Mouse (Mus musculus): Measurements from ENCODE around the gene Plekhg5. TPM values are rescaled to one million over a fixed set of nuclear protein-coding genes. Genes with fewer than 3 reads are reported as not detected.
A peak's percentile ranks its signal among the peaks of the same experiment; 100 is the strongest.

The Plekhg5 gene
- polyA plus RNA-seq, 1 experiment from 2014 or later = 13.1 TPM

DNA sequence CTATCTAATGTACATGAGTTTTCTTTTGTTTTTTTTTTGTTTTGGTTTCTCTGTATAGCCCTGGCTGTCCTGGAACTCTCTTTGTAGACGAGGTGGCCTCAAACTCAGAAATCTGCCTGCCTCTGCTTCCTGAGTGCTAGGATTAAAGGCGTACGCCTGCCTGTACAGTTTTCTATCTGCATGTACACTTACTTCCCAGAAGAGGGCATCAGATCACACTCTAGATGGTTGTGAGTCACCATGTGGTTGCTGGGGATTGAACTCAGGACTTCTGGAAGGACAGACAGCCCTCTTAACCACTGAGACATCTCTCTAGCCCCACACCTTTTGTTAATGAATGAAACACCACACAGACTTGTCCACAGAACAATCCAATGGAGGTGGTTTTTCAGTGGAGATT, 7.0 kb downstream of the Plekhg5 start:
- no peaks in the 10 kb centered on the region for H3K9me3 ChIP-seq (replicated peaks; ENCODE audit: control insufficient read depth, low read length, poor library complexity, severe bottlenecking)
- no peak overlapping the region for H3K27ac ChIP-seq (ENCODE audit: low read length)
- H3K9ac ChIP-seq (ENCODE audit: low read depth, low read length) = no peak overlapping the region
- H3K4me3 ChIP-seq (ENCODE audit: low read depth, low read length) = no peak overlapping the region
- no peaks in the 10 kb centered on the region; the same call in 1 of the 2 replicates for H3K27me3 ChIP-seq (ENCODE audit: control insufficient read depth, insufficient read depth, low read depth, low read length)
- no peak for ATAC-seq
- 91% methylated on average over 3 of the region's 3 CpGs for WGBS
- no peaks in the 10 kb centered on the region for H3K4me1 ChIP-seq (ENCODE audit: control insufficient read depth, insufficient read depth, low read length)
- H3K4me2 ChIP-seq (ENCODE audit: low read length) = no peak overlapping the region
- no peaks in the 10 kb centered on the region for H3K36me3 ChIP-seq (ENCODE audit: control insufficient read depth, insufficient read depth, low read length)

DNA sequence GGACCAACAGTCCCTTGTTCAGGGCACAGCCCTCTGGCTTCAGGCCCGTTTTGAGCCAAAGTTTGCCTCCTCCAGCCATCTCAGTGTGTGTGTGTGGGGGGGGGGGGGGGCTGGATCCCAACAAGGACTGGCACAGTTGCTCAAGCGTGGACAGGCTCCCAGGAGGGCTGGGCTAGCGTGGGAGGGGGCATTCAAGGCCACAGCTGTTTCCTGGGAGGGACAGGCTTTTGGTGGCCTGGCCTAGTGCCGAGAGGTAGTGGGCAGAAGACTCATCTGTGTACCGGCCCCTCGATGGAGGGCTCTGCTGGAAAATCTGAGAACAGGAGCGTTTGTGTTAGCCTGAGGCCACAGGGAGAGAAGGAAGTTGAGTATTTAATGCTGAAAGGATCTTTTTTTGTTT, 7.6 kb downstream of the Plekhg5 start:
- Histone ChIP-seq H3K9me3 (replicated peaks; ENCODE audit: control insufficient read depth, low read length, poor library complexity, severe bottlenecking) (no peaks in the 10 kb centered on the region), H3K9ac (ENCODE audit: low read depth, low read length) (no peak overlapping the region), H3K4me3 (ENCODE audit: low read depth, low read length) (no peak overlapping the region), H3K27ac (ENCODE audit: low read length) (no peak overlapping the region), H3K27me3 (ENCODE audit: control insufficient read depth, insufficient read depth, low read depth, low read length) (no peaks in the 10 kb centered on the region; the same call in 1 of the 2 replicates), H3K4me2 (ENCODE audit: low read length) (no peak overlapping the region), H3K36me3 (ENCODE audit: control insufficient read depth, insufficient read depth, low read length) (no peaks in the 10 kb centered on the region), H3K4me1 (ENCODE audit: control insufficient read depth, insufficient read depth, low read length) (no peaks in the 10 kb centered on the region)
- WGBS = 71% methylated on average over 7 of the region's 7 CpGs
- ATAC-seq = no peak

DNA sequence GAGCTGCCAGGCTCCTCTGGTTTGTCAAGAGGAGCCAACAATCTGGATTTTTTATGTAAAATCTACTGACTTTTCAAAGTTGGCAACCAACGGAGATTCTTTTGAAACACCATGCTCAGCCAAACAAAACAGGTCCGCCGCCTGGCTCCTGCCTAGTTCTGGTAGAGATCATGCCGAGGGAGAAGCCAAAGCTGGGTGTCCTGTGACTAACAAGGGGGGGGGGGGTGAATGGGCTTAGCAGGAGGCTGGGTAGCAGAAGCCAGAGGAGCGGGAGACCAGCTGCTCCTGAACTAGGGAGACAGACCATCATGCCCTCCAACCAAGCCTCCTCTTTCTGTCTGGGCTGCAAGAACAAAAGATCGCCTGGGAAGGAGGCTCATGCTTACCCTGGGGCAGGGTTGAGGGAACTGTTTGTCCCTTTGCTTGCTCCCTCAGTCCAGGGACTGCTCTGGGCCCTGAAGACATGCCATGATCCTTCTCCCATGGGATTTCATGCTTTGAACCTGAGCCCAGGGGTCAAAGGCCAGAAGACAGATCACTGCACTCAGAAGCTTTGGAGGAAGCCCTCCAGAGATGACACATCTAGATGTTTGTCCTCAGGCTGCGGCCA, 11.4 kb downstream of the Plekhg5 start:
- no peak overlapping the region for H3K4me3 ChIP-seq (ENCODE audit: low read depth, low read length)
- WGBS = 62% methylated on average over 7 of the region's 7 CpGs
- no peaks in the 10 kb centered on the region for H3K36me3 ChIP-seq (ENCODE audit: control insufficient read depth, insufficient read depth, low read length)
- peaks cover 21% of the 10 kb centered on the region for H3K4me1 ChIP-seq (ENCODE audit: control insufficient read depth, insufficient read depth, low read length)
- no peaks in the 10 kb centered on the region; the same call in none of the 2 replicates for H3K27me3 ChIP-seq (ENCODE audit: control insufficient read depth, insufficient read depth, low read depth, low read length)
- H3K27ac ChIP-seq (ENCODE audit: low read length) = no peak overlapping the region
- H3K9me3 ChIP-seq (replicated peaks; ENCODE audit: control insufficient read depth, low read length, poor library complexity, severe bottlenecking) = no peaks in the 10 kb centered on the region
- ATAC-seq = no peak
- H3K4me2 ChIP-seq (ENCODE audit: low read length) = no peak overlapping the region
- H3K9ac ChIP-seq (ENCODE audit: low read depth, low read length) = no peak overlapping the region

DNA sequence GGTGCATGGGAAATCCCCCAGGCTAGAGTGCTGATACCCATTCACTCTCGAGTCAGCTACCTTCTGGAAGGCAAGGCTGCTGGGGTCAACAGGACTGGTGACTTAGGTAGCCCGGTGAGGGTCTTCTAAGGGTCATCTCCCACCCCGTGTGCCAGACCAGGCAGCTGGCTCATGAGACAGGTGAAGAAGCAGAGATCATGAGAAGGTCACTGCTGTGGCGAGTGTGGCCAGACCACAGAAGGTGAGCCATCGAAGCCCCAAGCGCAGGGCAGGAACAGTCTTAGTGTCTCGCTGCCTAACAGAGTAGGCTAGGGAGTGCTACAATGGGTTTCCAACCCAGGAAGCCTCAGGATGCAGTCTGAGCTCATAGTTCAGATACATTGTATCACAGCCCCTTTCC, 12.3 kb downstream of the Plekhg5 start:
- H3K36me3 ChIP-seq (ENCODE audit: control insufficient read depth, insufficient read depth, low read length) = no peaks in the 10 kb centered on the region
- 91% methylated on average over 7 of the region's 7 CpGs for WGBS
- no peaks in the 10 kb centered on the region for H3K9me3 ChIP-seq (replicated peaks; ENCODE audit: control insufficient read depth, low read length, poor library complexity, severe bottlenecking)
- H3K9ac ChIP-seq (ENCODE audit: low read depth, low read length) = no peak overlapping the region
- H3K4me1 ChIP-seq (ENCODE audit: control insufficient read depth, insufficient read depth, low read length) = peaks cover 21% of the 10 kb centered on the region
- H3K27ac ChIP-seq (ENCODE audit: low read length) = no peak overlapping the region
- no peak overlapping the region for H3K4me2 ChIP-seq (ENCODE audit: low read length)
- H3K27me3 ChIP-seq (ENCODE audit: control insufficient read depth, insufficient read depth, low read depth, low read length) = no peaks in the 10 kb centered on the region; the same call in none of the 2 replicates
- no peak for ATAC-seq
- H3K4me3 ChIP-seq (ENCODE audit: low read depth, low read length) = no peak overlapping the region

DNA sequence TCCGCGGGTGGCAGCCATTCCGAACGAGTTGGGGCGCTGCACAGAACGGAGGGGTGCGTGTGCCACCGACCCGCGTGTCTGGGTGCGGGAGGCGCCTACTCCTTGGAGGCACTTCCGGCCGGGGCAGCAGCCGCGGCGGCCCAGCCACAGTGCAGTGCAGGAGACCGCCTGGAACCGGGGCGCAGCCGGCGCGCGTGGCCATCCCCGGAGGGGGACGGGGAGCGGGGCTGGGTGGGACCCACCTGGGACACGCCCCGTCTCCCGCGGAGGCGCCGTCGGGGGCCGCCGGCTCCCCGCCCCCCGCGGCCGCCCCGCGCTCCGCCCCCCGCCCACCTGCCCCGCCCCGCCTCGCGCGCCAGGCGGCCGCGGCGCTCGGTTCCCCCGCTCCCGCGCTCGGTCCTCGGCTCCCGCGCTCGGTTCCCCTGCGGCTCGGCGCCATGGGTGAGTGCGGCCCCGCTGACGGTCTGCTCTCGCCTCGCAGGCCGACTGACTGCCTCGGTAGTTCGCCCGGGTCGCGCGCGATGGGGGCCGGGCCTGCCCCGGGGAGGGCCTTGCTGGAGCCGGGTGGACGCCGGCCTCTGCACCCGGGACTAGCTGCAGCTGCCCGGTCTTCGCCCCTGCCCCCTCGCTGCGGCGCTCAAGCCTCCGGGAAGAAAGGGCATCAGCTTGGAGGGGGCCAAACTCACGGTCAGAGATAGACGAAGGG, 14.4 kb downstream of the Plekhg5 start:
- WGBS = 0% methylated on average over 54 of the region's 92 CpGs
- peak; percentile 80 for ATAC-seq
- no peaks in the 10 kb centered on the region; the same call in none of the 2 replicates for H3K27me3 ChIP-seq (ENCODE audit: control insufficient read depth, insufficient read depth, low read depth, low read length)
- peak overlapping the region; percentile 74 for H3K4me3 ChIP-seq (ENCODE audit: low read depth, low read length)
- H3K9me3 ChIP-seq (replicated peaks; ENCODE audit: control insufficient read depth, low read length, poor library complexity, severe bottlenecking) = no peaks in the 10 kb centered on the region
- no peak overlapping the region; the same call in 1 of the 2 replicates for H3K27ac ChIP-seq (ENCODE audit: low read length)
- H3K4me2 ChIP-seq (ENCODE audit: low read length) = peak overlapping the region; percentile 90
- peaks cover 21% of the 10 kb centered on the region for H3K4me1 ChIP-seq (ENCODE audit: control insufficient read depth, insufficient read depth, low read length)
- H3K9ac ChIP-seq (ENCODE audit: low read depth, low read length) = peak overlapping the region; percentile 93
- no peaks in the 10 kb centered on the region for H3K36me3 ChIP-seq (ENCODE audit: control insufficient read depth, insufficient read depth, low read length)

DNA sequence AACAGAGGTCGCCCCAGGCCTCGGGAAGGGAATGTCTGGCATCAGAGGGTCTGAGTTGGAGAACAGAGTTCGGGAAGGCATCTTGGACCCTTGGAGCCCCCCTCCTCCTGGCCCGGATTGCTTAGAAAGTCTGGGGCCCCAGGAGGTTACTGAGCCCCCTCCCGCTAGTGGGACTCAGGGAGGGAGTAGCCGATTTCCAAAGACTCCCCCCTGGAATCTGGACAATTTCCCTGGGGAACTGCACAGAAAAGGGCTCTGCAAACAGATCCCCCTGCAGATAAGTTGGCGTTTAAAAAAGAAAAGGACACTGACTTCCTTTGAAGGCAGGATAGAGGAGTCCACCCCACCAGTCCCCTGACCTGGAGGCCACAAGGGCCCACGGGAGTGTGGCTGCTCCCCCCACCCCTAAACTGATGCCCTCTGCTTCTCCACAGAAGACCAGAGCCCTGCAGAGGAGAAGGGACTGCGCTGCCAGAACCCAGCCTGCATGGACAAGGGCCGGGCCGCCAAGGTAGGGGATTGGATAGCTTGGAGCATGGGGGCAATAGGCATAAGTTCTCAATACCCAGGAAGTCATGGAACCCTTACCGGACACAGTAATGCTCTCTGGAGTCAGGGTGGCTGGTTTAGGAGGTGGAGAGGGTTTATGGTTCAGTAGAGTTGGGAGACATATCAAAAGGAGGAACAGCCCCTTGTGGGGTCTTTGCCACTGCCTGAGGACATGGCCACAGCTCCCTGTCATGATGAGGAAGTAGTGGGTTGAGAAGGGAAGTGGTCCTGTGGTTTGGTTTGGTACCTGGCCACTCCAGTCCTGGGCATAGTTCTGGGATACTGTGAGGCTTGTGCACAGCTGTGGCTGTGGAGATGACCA, 15.1 kb downstream of the Plekhg5 start:
- peak overlapping the region; percentile 93 for H3K9ac ChIP-seq (ENCODE audit: low read depth, low read length)
- H3K36me3 ChIP-seq (ENCODE audit: control insufficient read depth, insufficient read depth, low read length) = no peaks in the 10 kb centered on the region
- H3K4me1 ChIP-seq (ENCODE audit: control insufficient read depth, insufficient read depth, low read length) = peaks cover 21% of the 10 kb centered on the region
- H3K9me3 ChIP-seq (replicated peaks; ENCODE audit: control insufficient read depth, low read length, poor library complexity, severe bottlenecking) = no peaks in the 10 kb centered on the region
- H3K27ac ChIP-seq (ENCODE audit: low read length) = no peak overlapping the region; the same call in 1 of the 2 replicates
- ATAC-seq = peak; percentile 14; the same call in 1 of the 2 replicates
- H3K4me2 ChIP-seq (ENCODE audit: low read length) = peak overlapping the region; percentile 90
- H3K27me3 ChIP-seq (ENCODE audit: control insufficient read depth, insufficient read depth, low read depth, low read length) = no peaks in the 10 kb centered on the region; the same call in none of the 2 replicates
- peak overlapping the region; percentile 74 for H3K4me3 ChIP-seq (ENCODE audit: low read depth, low read length)
- WGBS = 7% methylated on average over 12 of the region's 12 CpGs

DNA sequence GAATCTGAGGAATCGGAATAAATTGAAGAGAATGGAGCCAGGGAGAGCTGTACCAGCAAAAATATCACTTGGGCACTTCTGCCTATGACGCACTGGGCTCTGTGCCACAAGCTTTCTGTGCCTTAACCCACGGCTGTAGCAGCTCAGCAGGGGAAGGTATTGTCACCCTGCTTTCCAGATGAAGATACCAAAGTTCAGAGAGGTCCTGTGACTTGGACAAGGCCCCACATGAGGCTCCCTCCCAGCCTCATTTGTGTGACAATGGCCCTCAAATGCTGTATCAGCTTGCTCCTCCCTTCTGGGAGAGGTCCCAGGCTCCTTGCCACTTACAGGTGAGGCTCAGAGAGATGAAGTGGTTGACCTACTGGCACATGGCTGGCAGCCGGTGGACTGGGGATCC, 15.8 kb downstream of the Plekhg5 start:
- Histone ChIP-seq H3K27me3 (ENCODE audit: control insufficient read depth, insufficient read depth, low read depth, low read length) (no peaks in the 10 kb centered on the region; the same call in none of the 2 replicates), H3K9ac (ENCODE audit: low read depth, low read length) (0 out of 2 replicates have a peak overlapping the region, but pooled peaks have one; percentile 35), H3K27ac (ENCODE audit: low read length) (no peak overlapping the region), H3K4me3 (ENCODE audit: low read depth, low read length) (no peak overlapping the region), H3K36me3 (ENCODE audit: control insufficient read depth, insufficient read depth, low read length) (no peaks in the 10 kb centered on the region), H3K4me2 (ENCODE audit: low read length) (peak overlapping the region; percentile 90; the same call in 1 of the 2 replicates), H3K4me1 (ENCODE audit: control insufficient read depth, insufficient read depth, low read length) (peaks cover 21% of the 10 kb centered on the region), H3K9me3 (replicated peaks; ENCODE audit: control insufficient read depth, low read length, poor library complexity, severe bottlenecking) (no peaks in the 10 kb centered on the region)
- WGBS = 21% methylated on average over 4 of the region's 4 CpGs
- no peak for ATAC-seq

DNA sequence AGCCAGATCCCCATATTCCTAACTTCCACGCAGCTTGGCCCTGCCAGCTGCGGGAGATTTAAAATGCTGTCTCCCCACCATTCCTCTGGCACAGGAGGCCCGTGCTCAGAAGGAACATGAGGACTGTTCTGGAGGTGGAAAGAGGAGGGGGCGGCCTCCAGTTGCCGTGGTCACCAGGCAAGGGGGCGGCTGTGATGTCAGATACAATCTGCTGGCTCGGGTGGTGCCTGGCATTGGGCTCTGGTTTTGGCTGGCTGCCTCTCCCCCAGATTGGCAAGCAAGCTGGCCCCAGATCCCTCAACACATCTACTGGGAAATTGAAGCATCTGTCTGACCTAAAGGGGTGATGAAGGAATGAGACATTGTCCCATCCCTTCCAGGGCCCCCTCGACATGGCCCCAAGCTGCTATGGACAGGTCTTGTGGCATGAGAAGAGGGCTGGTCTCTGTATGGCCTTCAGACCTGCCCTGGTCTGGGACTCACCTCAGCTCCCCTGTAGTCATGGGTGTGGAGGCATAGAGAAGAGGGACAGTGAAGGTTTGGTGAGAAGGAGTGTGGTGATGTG, 16.3 kb downstream of the Plekhg5 start:
- no peak overlapping the region for H3K4me3 ChIP-seq (ENCODE audit: low read depth, low read length)
- 0 out of 2 replicates have a peak overlapping the region, but pooled peaks have one; percentile 35 for H3K9ac ChIP-seq (ENCODE audit: low read depth, low read length)
- no peak overlapping the region for H3K27ac ChIP-seq (ENCODE audit: low read length)
- no peak for ATAC-seq
- no peaks in the 10 kb centered on the region for H3K36me3 ChIP-seq (ENCODE audit: control insufficient read depth, insufficient read depth, low read length)
- H3K9me3 ChIP-seq (replicated peaks; ENCODE audit: control insufficient read depth, low read length, poor library complexity, severe bottlenecking) = no peaks in the 10 kb centered on the region
- peak overlapping the region; percentile 90; the same call in 1 of the 2 replicates for H3K4me2 ChIP-seq (ENCODE audit: low read length)
- peaks cover 21% of the 10 kb centered on the region for H3K4me1 ChIP-seq (ENCODE audit: control insufficient read depth, insufficient read depth, low read length)
- 37% methylated on average over 8 of the region's 8 CpGs for WGBS
- H3K27me3 ChIP-seq (ENCODE audit: control insufficient read depth, insufficient read depth, low read depth, low read length) = no peaks in the 10 kb centered on the region; the same call in none of the 2 replicates

All from midbrain, embryonic 16.5 days (tissue).